Mouse (Mus musculus): ENCODE measurements around the gene Slc7a5. TPM values are rescaled to one million over a fixed set of nuclear protein-coding genes. Genes with fewer than 3 reads are reported as not detected.

Slc7a5 gene
- polyA plus RNA-seq, 1 experiment from 2014 or later: 164 TPM

GRCm38 (mm10) chr8:121842064-121842955 lies 65.2 kb downstream of the Slc7a5 start:
- ATAC-seq (no peak), DNase-seq (ENCODE audit: low read depth, low spot score) (no peak)
- ChIA-PET POLR2A (no interaction called here), CTCF (interaction anchor here (3.0 kb wide), 1 partner anchor 11 kb away, joined by 27 read pairs; no protein-coding TSS in a partner anchor)
- no peak for TF ChIP-seq CTCF (IDR thresholded peaks at IDR 0.05)
- in situ Hi-C loops (cut with MboI; ENCODE audit: low pct_unique_long_range_greater_than_20kb): loop anchor here (10.0 kb wide), 1 partner anchor 128 kb away; no protein-coding TSS in a partner anchor
- H3K27me3 ChIP-seq: no peaks in the 10 kb centered on the region

GRCm38 (mm10) chr8:121841242-121841641 lies 66.3 kb downstream of the Slc7a5 start:
- CTCF ChIA-PET: interaction anchor here (0.7 to 3.0 kb wide), 3 partner anchors 9 to 91 kb away, joined by 3 to 27 read pairs (median 4); no protein-coding TSS in a partner anchor
- DNase-seq (ENCODE audit: low read depth, low spot score) (no peak), ATAC-seq (peak; percentile 35)
- in situ Hi-C loops (cut with MboI; ENCODE audit: low pct_unique_long_range_greater_than_20kb): loop anchor here (10.0 kb wide), 1 partner anchor 126 kb away; no protein-coding TSS in a partner anchor
- peak; percentile 92 for TF ChIP-seq CTCF (IDR thresholded peaks at IDR 0.05)
- no peaks in the 10 kb centered on the region for H3K27me3 ChIP-seq
- POLR2A ChIA-PET: no interaction called here

DNA sequence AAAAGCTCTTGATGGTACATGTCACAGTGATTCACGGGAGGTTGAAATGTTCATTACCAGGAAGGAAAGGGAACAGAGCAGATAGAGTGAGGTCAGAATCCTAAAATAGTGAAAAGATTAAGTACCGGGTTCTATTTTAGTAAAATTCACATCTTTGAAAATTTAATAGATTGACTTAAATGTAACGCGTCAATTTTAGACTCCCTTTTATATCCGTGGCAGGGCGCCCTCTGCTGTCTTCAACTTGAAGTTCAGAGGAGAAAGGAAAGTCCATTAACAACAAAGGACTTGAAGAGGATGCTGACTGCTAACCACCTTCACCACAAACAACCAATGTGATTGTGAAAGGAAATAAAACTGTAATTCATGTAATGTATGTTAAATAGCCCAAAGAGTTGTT lies 75.0 kb downstream of the Slc7a5 start:
- ChIA-PET CTCF (interaction anchor here (0.7 to 2.4 kb wide), 7 partner anchors 10 to 115 kb away, joined by 3 to 27 read pairs (median 6); no protein-coding TSS in a partner anchor), POLR2A (no interaction called here)
- no peaks in the 10 kb centered on the region for H3K27me3 ChIP-seq
- DNase-seq (ENCODE audit: low read depth, low spot score) (no peak), ATAC-seq (no peak)
- TF ChIP-seq CTCF (IDR thresholded peaks at IDR 0.05): peak; percentile 66
- in situ Hi-C loops (cut with MboI; ENCODE audit: low pct_unique_long_range_greater_than_20kb): no loop called here

- ATAC-seq (no peak), DNase-seq (ENCODE audit: low read depth, low spot score) (no peak)
- H3K27me3 ChIP-seq: no peaks in the 10 kb centered on the region
- in situ Hi-C loops (cut with MboI; ENCODE audit: low pct_unique_long_range_greater_than_20kb): no loop called here
- TF ChIP-seq CTCF (IDR thresholded peaks at IDR 0.05): no peak
- ChIA-PET CTCF (interaction anchor here (0.7 to 2.4 kb wide), 8 partner anchors 10 to 229 kb away, joined by 3 to 27 read pairs (median 6); no protein-coding TSS in a partner anchor), POLR2A (interaction anchor here (0.6 kb wide), 1 partner anchor 99 kb away, joined by 3 read pairs; no protein-coding TSS in a partner anchor)
Observed at GRCm38 (mm10) chr8:121832061-121832460, 75.4 kb downstream of the Slc7a5 start.

Other genes starting within 250 kb of the Slc7a5 start
- gene Jph3, start 178.1 kb downstream of the Slc7a5 start, polyA plus RNA-seq (2021): 0.04 TPM
- gene Klhdc4, start 78.1 kb downstream of the Slc7a5 start, polyA plus RNA-seq (2021): 39.5 TPM
- not detected for gene Car5a, start 37.2 kb upstream of the Slc7a5 start, polyA plus RNA-seq (2021)
- gene Banp, start 42.1 kb upstream of the Slc7a5 start, polyA plus RNA-seq (2021): 45.2 TPM